Mouse (Mus musculus) midbrain, embryonic 12.5 days (tissue): ENCODE measurements around the gene Syngr1. TPM values are rescaled to one million over a fixed set of nuclear protein-coding genes. Genes with fewer than 3 reads are reported as not detected.

Experiments used
- ATAC-seq: fragments of 200-750 bp; cut with Nextera tagmentation; 2 replicates; pipeline ENCODE4 v1.8.0; 2017; ENCODE audit warnings: low read depth, moderate TSS enrichment, moderate library complexity; ENCODE audit not compliant: low FRiP score
- H3K27ac ChIP-seq: fragments of 300-500 bp; sonication (generic); replicated peaks from 2 replicates; pipeline ENCODE4 v1.5.1; 2016; ENCODE audit warnings: mild to moderate bottlenecking
- H3K27me3 ChIP-seq: fragments of 300-500 bp; sonication (generic); 2 replicates; pipeline ENCODE4 v1.6.1; 2016; ENCODE audit warnings: mild to moderate bottlenecking
- H3K36me3 ChIP-seq: fragments of 300-500 bp; sonication (generic); 2 replicates; pipeline ENCODE4 v1.6.1; 2016
- H3K4me1 ChIP-seq: fragments of 300-500 bp; sonication (generic); 2 replicates; pipeline ENCODE4 v1.6.1; 2016
- H3K4me2 ChIP-seq: fragments of 300-500 bp; sonication (generic); replicated peaks from 2 replicates; pipeline ENCODE4 v1.6.1; 2016; ENCODE audit warnings: mild to moderate bottlenecking, moderate library complexity
- H3K4me3 ChIP-seq: fragments of 300-500 bp; sonication (generic); 2 replicates; pipeline ENCODE4 v1.5.1; 2016; ENCODE audit warnings: mild to moderate bottlenecking
- H3K9ac ChIP-seq: fragments of 300-500 bp; sonication (generic); replicated peaks from 2 replicates; pipeline ENCODE4 v1.6.1; 2016; ENCODE audit warnings: mild to moderate bottlenecking, moderate library complexity
- H3K9me3 ChIP-seq: fragments of 300-500 bp; sonication (generic); 2 replicates; pipeline ENCODE4 v1.6.1; 2016; ENCODE audit warnings: mild to moderate bottlenecking
- WGBS: fragments of 180-500 bp; shearing (Covaris S2); methylation state at CpG from one replicate; pipeline ENCODE4 v1.1.7; 2016; 5-methylcytosine and 5-hydroxymethylcytosine counted together
- polyA plus RNA-seq: library from polyadenylated mRNA; unstranded; fragments of >200 nt; fragmentation: Nextera tagmentation; extraction: Ambion mirVana; gene quantifications from 2 replicates; pipeline ENCODE4 v1.2.1, GENCODE M21; 2016

Gene Syngr1
- 10.8 and 10.9 TPM in 2 replicates for polyA plus RNA-seq

DNA sequence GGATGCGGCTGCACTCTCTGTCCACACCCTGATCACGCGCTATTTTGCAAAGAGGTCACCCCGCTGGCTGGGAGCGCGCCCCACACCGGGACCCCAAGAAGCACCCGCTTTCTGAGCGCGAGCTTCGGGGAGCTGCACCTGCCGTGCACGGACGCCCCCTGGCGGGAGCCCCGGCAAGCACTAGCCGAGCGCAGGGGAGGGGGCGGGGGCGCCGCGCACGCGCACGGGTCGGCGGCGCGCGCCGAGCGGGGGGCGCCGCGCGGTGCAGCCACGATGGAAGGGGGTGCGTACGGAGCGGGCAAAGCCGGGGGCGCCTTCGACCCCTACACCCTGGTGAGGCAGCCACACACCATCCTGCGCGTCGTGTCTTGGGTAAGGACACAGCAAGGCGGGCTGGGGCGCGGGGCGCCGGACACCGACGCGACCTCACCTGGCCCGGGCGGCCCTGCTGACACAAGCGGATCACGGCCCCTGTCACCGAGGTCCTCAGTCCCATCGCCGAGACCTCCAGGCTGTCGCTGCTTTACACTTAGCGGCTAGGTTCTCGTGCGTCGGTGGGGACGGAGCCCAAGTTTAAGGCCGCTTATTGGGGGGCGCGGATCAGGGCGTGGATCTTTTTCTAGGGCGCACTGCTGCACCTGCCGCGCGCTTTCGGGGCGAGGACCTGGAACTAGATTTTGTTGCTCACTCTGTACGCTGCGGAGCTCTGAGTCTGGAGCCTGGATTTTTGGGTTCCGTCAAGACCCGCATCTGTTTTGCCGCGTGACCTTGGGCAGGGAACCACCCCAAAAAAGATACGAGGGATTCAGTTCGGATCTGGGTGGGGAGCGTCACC, at the start of gene Syngr1, which contains the start of gene Rpl3:
Gene Syngr1 (plus strand): TSS at position 214 of the 835 bp plus-strand sequence.
Gene Rpl3 (minus strand): TSS at position 748 of the 835 bp plus-strand sequence.
- WGBS: 1% methylated on average over 79 of the region's 86 CpGs
- no peak within 1 kb of the TSS for H3K27ac ChIP-seq
- no peaks in the 10 kb centered on the region for H3K9me3 ChIP-seq
- H3K9ac ChIP-seq: peak within 1 kb of the TSS; percentile 70
- ATAC-seq: peak; percentile 71
- H3K4me1 ChIP-seq: peaks cover 7% of the 10 kb centered on the region
- peaks cover 53% of the 10 kb centered on the region for H3K27me3 ChIP-seq
- no peaks in the 10 kb centered on the region for H3K36me3 ChIP-seq
- peak within 1 kb of the TSS; percentile 71 for H3K4me3 ChIP-seq
- peak within 1 kb of the TSS; percentile 80 for H3K4me2 ChIP-seq

DNA sequence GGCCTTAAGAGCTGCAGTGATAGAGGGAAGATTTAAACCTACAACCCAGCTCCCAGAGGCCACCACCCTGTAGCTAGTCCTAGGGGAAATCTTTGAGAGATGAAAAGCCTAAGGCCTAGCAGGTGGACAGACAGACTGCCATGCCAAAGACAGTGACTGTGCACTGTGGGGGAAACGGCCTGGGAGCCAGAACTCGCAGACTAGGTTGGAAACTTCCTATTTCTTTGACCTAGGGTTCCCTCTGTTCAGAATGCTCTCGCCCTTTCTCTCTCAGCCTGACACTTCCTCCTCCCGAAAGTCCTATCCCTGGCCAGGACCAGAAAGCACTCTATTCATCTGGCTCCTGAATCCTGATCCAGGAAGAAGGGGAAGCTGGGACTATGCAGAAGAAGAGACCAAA, 49.0 kb upstream of the Syngr1 start:
- 78% methylated on average over 4 of the region's 4 CpGs for WGBS
- H3K27ac ChIP-seq: no peak overlapping the region
- peaks cover 5% of the 10 kb centered on the region for H3K9me3 ChIP-seq
- H3K4me3 ChIP-seq: no peak overlapping the region
- ATAC-seq: no peak
- H3K9ac ChIP-seq: no peak overlapping the region
- no peaks in the 10 kb centered on the region for H3K4me1 ChIP-seq
- no peaks in the 10 kb centered on the region for H3K27me3 ChIP-seq
- H3K36me3 ChIP-seq: no peaks in the 10 kb centered on the region
- H3K4me2 ChIP-seq: no peak overlapping the region

DNA sequence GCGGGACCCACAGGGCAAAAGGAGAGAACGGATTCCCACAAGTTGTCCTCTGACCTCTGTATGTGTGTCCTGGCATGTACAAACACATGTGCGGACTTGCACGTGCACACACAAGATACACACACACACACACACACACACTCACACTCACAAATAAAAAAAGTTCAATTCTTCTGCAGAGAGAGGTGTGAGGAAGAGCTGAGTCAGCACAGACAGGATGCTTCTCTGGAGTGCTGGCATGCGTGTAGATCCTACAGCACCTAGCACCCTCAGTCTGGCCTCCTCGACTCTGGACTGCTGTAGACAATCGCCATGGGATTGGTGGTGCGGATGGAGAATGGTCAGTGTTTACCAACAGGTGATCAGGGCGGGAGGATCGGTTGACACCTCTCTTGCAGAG, 46.9 kb upstream of the Syngr1 start:
- Histone ChIP-seq H3K27me3 (0 out of 2 replicates have a peak, but pooled peaks cover under 1% of the 10 kb centered on the region), H3K4me2 (no peak overlapping the region), H3K36me3 (no peaks in the 10 kb centered on the region), H3K27ac (no peak overlapping the region), H3K9me3 (peaks cover 5% of the 10 kb centered on the region), H3K4me1 (no peaks in the 10 kb centered on the region), H3K9ac (no peak overlapping the region), H3K4me3 (no peak overlapping the region)
- ATAC-seq: no peak
- 93% methylated on average over 10 of the region's 10 CpGs for WGBS

DNA sequence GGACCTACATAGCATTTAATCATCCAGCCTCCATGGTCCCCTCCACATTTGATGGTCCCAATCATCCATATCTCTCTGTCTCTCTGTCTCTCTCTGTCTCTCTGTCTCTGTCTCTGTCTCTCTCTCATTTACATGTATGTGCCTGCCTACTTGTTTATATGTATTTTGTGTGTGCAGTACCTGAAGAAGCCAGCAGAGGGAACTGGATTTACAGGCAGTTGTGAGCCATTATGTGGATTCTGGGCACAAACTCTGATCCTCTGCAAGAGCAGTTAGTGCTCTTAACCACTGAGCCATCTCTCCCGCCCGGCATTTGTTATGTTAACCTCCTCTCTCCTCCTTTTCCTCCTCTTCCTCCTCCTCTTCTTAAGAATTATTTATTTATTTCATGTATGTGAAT, 45.4 kb upstream of the Syngr1 start:
- Histone ChIP-seq H3K4me3 (no peak overlapping the region), H3K4me1 (no peaks in the 10 kb centered on the region), H3K27me3 (0 out of 2 replicates have a peak, but pooled peaks cover 3% of the 10 kb centered on the region), H3K9me3 (peaks cover 5% of the 10 kb centered on the region), H3K36me3 (no peaks in the 10 kb centered on the region), H3K4me2 (no peak overlapping the region), H3K27ac (no peak overlapping the region), H3K9ac (no peak overlapping the region)
- ATAC-seq: no peak
- WGBS: 98% methylated on average over 2 of the region's 2 CpGs

DNA sequence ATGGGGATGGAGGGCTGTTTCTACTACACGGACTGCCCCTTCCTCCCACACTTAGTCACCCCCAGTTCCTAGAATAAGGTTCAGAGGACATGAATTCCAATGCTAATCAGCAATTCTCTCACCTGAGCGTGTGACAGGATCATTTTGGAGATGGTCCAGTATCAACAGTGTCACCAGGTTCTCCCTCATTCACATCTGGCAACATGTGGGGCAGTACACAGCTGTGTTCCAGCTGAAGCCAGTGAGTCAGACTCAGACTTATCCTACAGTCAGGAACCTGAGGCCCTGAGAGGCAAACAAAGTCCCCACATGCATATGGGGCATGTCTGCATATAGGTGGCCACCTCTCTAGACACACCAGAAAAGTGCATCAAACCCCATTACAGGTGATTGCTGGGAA, 43.9 kb upstream of the Syngr1 start:
- Histone ChIP-seq H3K27me3 (0 out of 2 replicates have a peak, but pooled peaks cover 3% of the 10 kb centered on the region), H3K4me1 (no peaks in the 10 kb centered on the region), H3K36me3 (no peaks in the 10 kb centered on the region), H3K9me3 (peaks cover 5% of the 10 kb centered on the region), H3K27ac (no peak overlapping the region), H3K9ac (no peak overlapping the region), H3K4me2 (no peak overlapping the region), H3K4me3 (no peak overlapping the region)
- 94% methylated on average over 2 of the region's 2 CpGs for WGBS
- ATAC-seq: no peak

DNA sequence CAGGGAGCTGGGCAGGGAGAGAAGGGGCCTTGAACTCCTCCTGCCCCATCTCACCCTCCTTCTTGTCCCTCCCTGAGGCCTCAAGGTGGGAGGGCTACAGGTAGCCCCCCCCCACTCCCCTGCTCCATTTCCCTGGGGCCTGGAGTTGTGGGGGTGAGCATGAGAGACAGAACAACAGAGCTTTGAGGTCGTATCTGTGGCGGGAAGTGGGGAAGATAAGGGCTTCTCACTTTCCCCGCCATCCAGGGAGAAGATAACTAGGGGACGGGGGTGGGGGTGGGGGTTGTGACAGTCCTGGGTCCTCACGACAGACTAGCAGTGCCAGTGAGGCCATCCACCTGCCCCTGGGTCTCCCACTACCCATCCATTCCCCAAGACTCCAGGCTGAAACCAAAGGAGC, 43.2 kb upstream of the Syngr1 start:
- Histone ChIP-seq H3K4me3 (no peak overlapping the region), H3K9ac (no peak overlapping the region), H3K4me2 (no peak overlapping the region), H3K36me3 (no peaks in the 10 kb centered on the region), H3K9me3 (peaks cover 5% of the 10 kb centered on the region), H3K4me1 (no peaks in the 10 kb centered on the region), H3K27me3 (0 out of 2 replicates have a peak, but pooled peaks cover 3% of the 10 kb centered on the region), H3K27ac (no peak overlapping the region)
- no peak for ATAC-seq
- WGBS: 65% methylated on average over 5 of the region's 5 CpGs

DNA sequence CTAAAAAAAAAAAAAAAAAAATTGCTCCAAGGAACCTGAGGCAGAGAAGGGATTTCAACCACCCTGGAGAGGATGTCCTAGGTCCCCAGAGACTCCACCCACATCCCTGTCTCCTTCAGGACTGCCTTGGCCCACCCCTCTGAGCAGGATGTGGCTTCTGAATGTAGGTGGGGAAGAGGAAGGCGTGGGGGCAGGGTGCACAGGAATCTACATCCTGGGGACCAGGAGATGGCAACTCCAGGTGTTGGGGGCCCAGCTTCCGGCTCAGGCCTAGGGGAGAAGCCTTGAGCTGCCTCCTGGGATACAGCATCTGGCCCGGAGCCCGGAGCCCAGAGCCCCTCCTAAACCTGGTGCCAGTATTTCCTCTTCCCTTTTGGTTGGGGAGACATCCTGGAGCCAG, 41.0 kb upstream of the Syngr1 start:
- Histone ChIP-seq H3K36me3 (no peaks in the 10 kb centered on the region), H3K27me3 (0 out of 2 replicates have a peak, but pooled peaks cover 3% of the 10 kb centered on the region), H3K27ac (no peak overlapping the region), H3K4me3 (no peak overlapping the region), H3K9ac (no peak overlapping the region), H3K4me1 (no peaks in the 10 kb centered on the region), H3K4me2 (no peak overlapping the region), H3K9me3 (peaks cover 5% of the 10 kb centered on the region)
- ATAC-seq: no peak
- 80% methylated on average over 4 of the region's 4 CpGs for WGBS

DNA sequence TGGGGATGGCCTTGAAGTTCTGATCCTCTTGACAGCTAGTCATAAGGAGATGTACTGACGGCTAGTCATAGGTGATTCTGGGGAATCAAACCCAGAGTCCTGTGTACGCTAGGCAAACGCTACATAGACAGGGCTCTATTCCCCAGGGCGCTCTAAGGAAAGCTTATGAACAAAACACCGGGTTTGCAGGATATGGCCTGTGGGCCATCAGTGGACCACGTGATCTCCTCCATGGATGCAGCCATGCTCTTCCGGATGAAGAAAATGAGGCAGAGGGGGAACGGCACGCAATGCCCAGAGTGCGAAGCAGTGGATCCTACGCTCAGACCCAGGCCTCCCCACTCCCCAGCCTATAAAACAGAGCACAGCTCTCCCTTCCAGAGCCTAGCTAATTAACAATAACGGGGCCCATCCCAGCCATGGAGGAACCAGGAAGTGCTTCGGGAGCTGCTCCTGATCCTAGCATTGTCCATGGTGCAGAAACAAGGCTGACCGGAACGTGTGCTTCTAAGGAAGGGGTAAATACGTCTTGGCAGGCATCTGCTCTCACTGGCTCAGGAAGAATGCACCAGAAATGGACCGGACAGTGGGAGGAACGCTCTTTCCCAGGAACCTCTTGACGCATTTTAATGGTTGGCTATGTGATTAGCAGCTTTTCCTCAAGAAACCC, 39.9 kb upstream of the Syngr1 start:
- Histone ChIP-seq H3K4me1 (no peaks in the 10 kb centered on the region), H3K9me3 (no peaks in the 10 kb centered on the region), H3K27me3 (0 out of 2 replicates have a peak, but pooled peaks cover 3% of the 10 kb centered on the region), H3K27ac (no peak overlapping the region), H3K36me3 (no peaks in the 10 kb centered on the region), H3K4me2 (no peak overlapping the region), H3K9ac (no peak overlapping the region), H3K4me3 (no peak overlapping the region)
- no peak for ATAC-seq
- 86% methylated on average over 19 of the region's 19 CpGs for WGBS

DNA sequence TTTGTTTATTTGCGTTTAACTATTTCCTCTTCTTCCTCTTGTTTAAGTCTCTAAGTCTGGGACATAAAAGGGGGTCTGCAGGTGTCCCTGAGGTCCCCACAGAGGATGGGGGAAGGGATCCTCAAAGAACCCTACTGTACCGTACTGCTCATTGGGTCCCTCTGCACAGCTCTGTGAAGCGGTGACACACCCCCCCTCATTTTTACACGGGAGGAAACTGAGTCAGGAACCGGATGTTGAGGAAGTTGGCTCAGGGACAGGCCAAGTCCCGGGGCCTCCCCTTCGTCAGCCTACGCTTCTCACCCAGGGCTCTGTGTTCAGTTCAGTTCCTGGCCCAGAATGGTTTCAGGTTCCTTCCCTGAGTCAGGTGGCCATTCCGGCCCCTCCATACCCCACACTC, 39.4 kb upstream of the Syngr1 start:
- Histone ChIP-seq H3K4me1 (peaks cover 2% of the 10 kb centered on the region; the same call in 1 of the 2 replicates), H3K27me3 (0 out of 2 replicates have a peak, but pooled peaks cover 3% of the 10 kb centered on the region), H3K9me3 (no peaks in the 10 kb centered on the region), H3K4me2 (no peak overlapping the region), H3K9ac (no peak overlapping the region), H3K4me3 (no peak overlapping the region), H3K36me3 (no peaks in the 10 kb centered on the region), H3K27ac (no peak overlapping the region)
- no peak for ATAC-seq
- WGBS: 88% methylated on average over 9 of the region's 9 CpGs

DNA sequence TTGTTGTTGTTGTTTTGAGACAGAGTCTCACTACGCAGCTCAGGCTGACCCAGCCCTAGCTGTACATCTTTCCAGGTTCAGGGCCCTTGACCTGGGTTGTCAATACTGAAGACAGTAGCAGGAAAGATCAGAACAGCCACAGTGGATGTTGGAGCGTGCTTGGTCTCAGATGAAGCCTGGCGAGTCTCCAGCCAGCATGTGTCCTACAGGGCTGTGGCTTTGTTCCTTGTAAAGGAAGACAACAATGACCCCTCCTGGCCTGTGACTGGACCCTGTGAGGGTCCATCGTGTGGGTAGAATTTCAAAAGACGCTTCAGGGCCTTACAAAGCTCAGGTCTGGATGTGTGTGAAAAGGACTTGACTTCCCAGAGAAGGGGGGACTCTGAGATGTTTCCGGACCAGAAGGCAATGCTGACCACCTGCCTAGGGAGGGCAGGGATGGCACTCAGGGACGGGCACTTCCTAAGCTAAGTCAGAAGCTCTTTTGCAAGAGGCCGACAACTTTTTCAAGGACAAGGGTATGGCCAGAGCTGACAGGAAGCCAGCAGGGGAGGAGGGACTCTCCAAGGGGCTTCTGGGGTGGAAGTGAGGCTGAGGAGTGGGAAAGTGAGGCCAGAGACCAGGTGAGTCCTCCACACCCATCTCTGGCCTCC, 37.6 kb upstream of the Syngr1 start:
- ATAC-seq: no peak
- Histone ChIP-seq H3K27ac (no peak overlapping the region), H3K4me3 (no peak overlapping the region), H3K4me2 (no peak overlapping the region), H3K27me3 (0 out of 2 replicates have a peak, but pooled peaks cover 3% of the 10 kb centered on the region), H3K9me3 (no peaks in the 10 kb centered on the region), H3K4me1 (peaks cover 3% of the 10 kb centered on the region; the same call in 1 of the 2 replicates), H3K9ac (no peak overlapping the region), H3K36me3 (no peaks in the 10 kb centered on the region)
- 74% methylated on average over 8 of the region's 8 CpGs for WGBS

DNA sequence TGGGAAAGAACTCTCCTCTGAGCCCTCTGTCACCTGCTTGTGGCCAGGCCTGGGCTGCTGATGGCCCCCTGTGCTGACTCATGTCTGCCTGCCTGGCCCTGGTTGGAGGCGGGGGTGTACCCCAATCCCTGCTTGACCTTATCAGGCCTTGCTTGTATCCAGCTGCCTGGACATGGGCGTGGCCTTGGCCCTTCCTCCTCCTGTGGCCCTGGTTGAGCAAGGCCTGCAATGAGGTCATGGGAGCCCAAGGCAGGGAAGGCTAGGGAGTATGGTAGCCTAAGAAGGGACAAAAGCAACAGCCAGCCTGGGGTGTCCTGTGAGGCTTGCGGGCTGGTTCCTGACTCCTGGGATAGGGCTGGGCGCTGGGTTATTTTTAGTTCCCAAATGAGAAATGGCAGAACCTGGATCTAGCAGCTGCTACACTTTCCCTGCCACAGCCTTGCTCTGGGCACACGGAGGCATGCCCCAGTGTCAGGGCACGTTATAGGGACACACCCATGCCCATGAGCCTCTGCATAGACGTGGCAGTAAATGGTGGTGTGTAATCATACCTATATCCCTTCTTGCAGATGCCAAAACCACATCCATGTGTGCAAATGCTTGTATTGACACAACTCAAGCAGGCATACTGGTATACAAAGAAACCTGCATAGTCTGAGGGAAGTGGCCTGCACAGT, 37.0 kb upstream of the Syngr1 start:
- 0 out of 2 replicates have a peak, but pooled peaks cover 3% of the 10 kb centered on the region for H3K27me3 ChIP-seq
- no peak overlapping the region for H3K9ac ChIP-seq
- no peak overlapping the region for H3K27ac ChIP-seq
- WGBS: 88% methylated on average over 7 of the region's 7 CpGs
- H3K4me3 ChIP-seq: no peak overlapping the region
- no peak for ATAC-seq
- peaks cover 3% of the 10 kb centered on the region; the same call in 1 of the 2 replicates for H3K4me1 ChIP-seq
- H3K36me3 ChIP-seq: no peaks in the 10 kb centered on the region
- H3K4me2 ChIP-seq: no peak overlapping the region
- H3K9me3 ChIP-seq: no peaks in the 10 kb centered on the region
